8 mouse cellular contexts compared by ENCODE assay signal in genomic region chr2:34644571-34645526, GRCm38 (mm10).
DNase-seq lines count a peak whose midpoint lies in the region; ATAC-seq and TF ChIP-seq lines count a peak whose summit lies in the region.

No protein-coding gene starts in this region.

- TF ChIP-seq CTCF in kidney, postnatal 0 days (IDR thresholded peaks at IDR 0.05; ENCODE audit: low read depth) = peak; percentile 72
- TF ChIP-seq CTCF in embryonic fibroblast, embryonic 13.5 days (IDR thresholded peaks at IDR 0.05; ENCODE audit: borderline replicate concordance, insufficient read depth, low read length) = peak; percentile 42; the same call in 1 of the 2 replicates

- no peaks in the 10 kb centered on the region for H3K27me3 ChIP-seq in kidney, postnatal 0 days (ENCODE audit: insufficient read depth, low read length)
- no peaks in the 10 kb centered on the region for H3K27me3 ChIP-seq in kidney, embryonic 16.5 days (ENCODE audit: insufficient read depth, low read length)
- 0 out of 2 replicates have a peak, but pooled peaks cover 2% of the 10 kb centered on the region for H3K27me3 ChIP-seq in neural tube, embryonic 15.5 days (replicated peaks)

- H3K36me3 ChIP-seq in kidney, postnatal 0 days (ENCODE audit: insufficient read depth, low read length) = no peaks in the 10 kb centered on the region
- no peaks in the 10 kb centered on the region for H3K36me3 ChIP-seq in kidney, embryonic 16.5 days (ENCODE audit: insufficient read depth, low read length)
- no peaks in the 10 kb centered on the region for H3K36me3 ChIP-seq in neural tube, embryonic 15.5 days

- WGBS in kidney, postnatal 0 days = 46% methylated on average over 22 of the region's 22 CpGs
- 40% methylated on average over 22 of the region's 22 CpGs for WGBS in kidney, embryonic 16.5 days
- WGBS in neural tube, embryonic 15.5 days = 41% methylated on average over 22 of the region's 22 CpGs

- peaks cover 10% of the 10 kb centered on the region; the same call in 1 of the 2 replicates for H3K4me1 ChIP-seq in kidney, postnatal 0 days (replicated peaks; ENCODE audit: insufficient read depth, low read length)
- H3K4me1 ChIP-seq in kidney, embryonic 16.5 days (ENCODE audit: insufficient read depth, low read length) = peaks cover 5% of the 10 kb centered on the region; the same call in 1 of the 2 replicates
- H3K4me1 ChIP-seq in embryonic fibroblast, embryonic 13.5 days (ENCODE audit: control insufficient read depth, insufficient read depth, low read length) = no peaks in the 10 kb centered on the region
- peaks cover 33% of the 10 kb centered on the region for H3K4me1 ChIP-seq in neural tube, embryonic 15.5 days

- no peak for ATAC-seq in kidney, postnatal 0 days (replicated peaks; ENCODE audit: low FRiP score, low read depth)
- ATAC-seq in kidney, embryonic 16.5 days (ENCODE audit: low FRiP score, low TSS enrichment) = no peak
- ATAC-seq in neural tube, embryonic 15.5 days (ENCODE audit: low FRiP score) = no peak

- no peak overlapping the region for H3K4me3 ChIP-seq in kidney, postnatal 0 days (replicated peaks; ENCODE audit: low read depth, low read length)
- H3K4me3 ChIP-seq in kidney, embryonic 16.5 days (ENCODE audit: low read length) = no peak overlapping the region
- no peak overlapping the region for H3K4me3 ChIP-seq in embryonic fibroblast, embryonic 13.5 days (ENCODE audit: insufficient read depth, low read length)
- H3K4me3 ChIP-seq in neural tube, embryonic 15.5 days (replicated peaks) = no peak overlapping the region

- peak; percentile 57 for DNase-seq in kidney, postnatal 0 days (ENCODE audit: low spot score)
- DNase-seq in NIH3T3 (ENCODE audit: low read depth) (peak; percentile 41), MN1 (ENCODE audit: low spot score) (no peak)
- peak; percentile 32 to 45 for DNase-seq in natural killer cell, adult 2 months (ENCODE audit: low spot score in 2 of 2)
- DNase-seq in frontal cortex, adult 2 months (ENCODE audit: extremely low spot score in 1 of 2, low spot score in 1 of 2) = no peak

- H3K9me3 ChIP-seq in kidney, postnatal 0 days (replicated peaks; ENCODE audit: low read length) = no peaks in the 10 kb centered on the region
- H3K9me3 ChIP-seq in kidney, embryonic 16.5 days (ENCODE audit: low read length) = no peaks in the 10 kb centered on the region
- no peaks in the 10 kb centered on the region for H3K9me3 ChIP-seq in neural tube, embryonic 15.5 days (replicated peaks)

- H3K4me2 ChIP-seq in kidney, postnatal 0 days (ENCODE audit: low read length) = no peak overlapping the region
- H3K4me2 ChIP-seq in kidney, embryonic 16.5 days (replicated peaks; ENCODE audit: low read depth, low read length) = no peak overlapping the region
- H3K4me2 ChIP-seq in neural tube, embryonic 15.5 days = no peak overlapping the region

- no peak for TF ChIP-seq POLR2A in embryonic fibroblast, embryonic 13.5 days (IDR thresholded peaks at IDR 0.05; ENCODE audit: low read depth, low read length)

- H3K9ac ChIP-seq in kidney, postnatal 0 days (ENCODE audit: low read depth, low read length) = no peak overlapping the region
- H3K9ac ChIP-seq in kidney, embryonic 16.5 days (replicated peaks; ENCODE audit: low read length) = no peak overlapping the region
- H3K9ac ChIP-seq in neural tube, embryonic 15.5 days (replicated peaks) = no peak overlapping the region

- no peak overlapping the region for H3K27ac ChIP-seq in kidney, postnatal 0 days
- H3K27ac ChIP-seq in kidney, embryonic 16.5 days (ENCODE audit: low read length) = no peak overlapping the region
- H3K27ac ChIP-seq in embryonic fibroblast, embryonic 13.5 days (ENCODE audit: insufficient read depth, low read length) = no peak overlapping the region
- no peak overlapping the region for H3K27ac ChIP-seq in neural tube, embryonic 15.5 days (replicated peaks)

Comparison
In these comparisons a context has a peak if more than half of its experiments do, and no peak if none do; other contexts are left out.
1. DNase-seq: peak in kidney, postnatal 0 days (single experiment), NIH3T3 (single experiment) and natural killer cell, adult 2 months (2 of 2); none in MN1 (single experiment) and frontal cortex, adult 2 months (0 of 2).